Comparison of ENCODE assay signal across 8 mouse cellular contexts in genomic region chr7:35214442-35215222, GRCm38 (mm10). TPM values are rescaled to one million over a fixed set of nuclear protein-coding genes. Genes with fewer than 3 reads are reported as not detected.
DNase-seq lines count a peak whose midpoint lies in the region; ATAC-seq and TF ChIP-seq lines count a peak whose summit lies in the region.

No protein-coding gene starts in this region.

- peaks cover 4% of the 10 kb centered on the region; the same call in 1 of the 2 replicates for H3K4me1 ChIP-seq in kidney, adult 2 months (ENCODE audit: control insufficient read depth, insufficient read depth, low read length)
- no peaks in the 10 kb centered on the region for H3K4me1 ChIP-seq in embryonic fibroblast, embryonic 13.5 days (ENCODE audit: control insufficient read depth, insufficient read depth, low read length)
- peaks cover 7% of the 10 kb centered on the region for H3K4me1 ChIP-seq in neural tube, embryonic 14.5 days (ENCODE audit: control insufficient read depth, insufficient read depth, low read length)

- H3K9me3 ChIP-seq in neural tube, embryonic 14.5 days (ENCODE audit: control insufficient read depth, low read length), result no peaks in the 10 kb centered on the region

- no peaks in the 10 kb centered on the region for H3K27me3 ChIP-seq in kidney, adult 2 months (replicated peaks; ENCODE audit: control insufficient read depth, insufficient read depth, low read length)
- H3K27me3 ChIP-seq in neural tube, embryonic 14.5 days (ENCODE audit: control insufficient read depth, insufficient read depth, low read length), result no peaks in the 10 kb centered on the region

- 7% methylated on average over 79 of the region's 79 CpGs for WGBS in kidney, adult 2 months
- WGBS in neural tube, embryonic 14.5 days, result 0% methylated on average over 31 of the region's 79 CpGs

- H3K27ac ChIP-seq in kidney, adult 2 months (ENCODE audit: insufficient read depth, low read depth, low read length), result no peak overlapping the region
- H3K27ac ChIP-seq in embryonic fibroblast, embryonic 13.5 days (ENCODE audit: insufficient read depth, low read length), result no peak overlapping the region
- H3K27ac ChIP-seq in neural tube, embryonic 14.5 days (ENCODE audit: low read depth, low read length), result peak overlapping the region; percentile 87

- DNase-seq in kidney, adult 2 months, result no peak
- no peak for DNase-seq in kidney, adult 9 months
- DNase-seq in adrenal gland, postnatal 25 days, result peak; percentile 40
- DNase-seq in kidney, postnatal 10 days, result peak; percentile 46
- no peak for DNase-seq in layer of hippocampus, postnatal 14 days (ENCODE audit: low spot score in 2 of 2)
- no peak for DNase-seq in T-cell, adult 2 months (ENCODE audit: low spot score)

- H3K36me3 ChIP-seq in kidney, adult 2 months (ENCODE audit: control insufficient read depth, insufficient read depth, low read length), result no peaks in the 10 kb centered on the region
- H3K36me3 ChIP-seq in neural tube, embryonic 14.5 days (ENCODE audit: control insufficient read depth, insufficient read depth, low read length), result peaks cover 14% of the 10 kb centered on the region

- peak overlapping the region; percentile 75 for H3K4me2 ChIP-seq in neural tube, embryonic 14.5 days (ENCODE audit: low read depth, low read length)

- H3K9ac ChIP-seq in neural tube, embryonic 14.5 days (replicated peaks; ENCODE audit: low read depth, low read length), result peak overlapping the region; percentile 96

- peak; percentile 70 for ATAC-seq in neural tube, embryonic 14.5 days (ENCODE audit: low read depth)

- TF ChIP-seq POLR2A in kidney, adult 2 months (IDR thresholded peaks at IDR 0.05; ENCODE audit: low read depth, low read length), result no peak
- TF ChIP-seq POLR2A in embryonic fibroblast, embryonic 13.5 days (IDR thresholded peaks at IDR 0.05; ENCODE audit: low read depth, low read length), result no peak

- peak overlapping the region; percentile 44 for H3K4me3 ChIP-seq in kidney, adult 2 months (ENCODE audit: insufficient read depth, low read depth, low read length)
- peak overlapping the region; percentile 27 for H3K4me3 ChIP-seq in embryonic fibroblast, embryonic 13.5 days (ENCODE audit: insufficient read depth, low read length)
- peak overlapping the region; percentile 86 for H3K4me3 ChIP-seq in neural tube, embryonic 14.5 days (ENCODE audit: low read depth, low read length)

- no peak for TF ChIP-seq CTCF in kidney, adult 2 months (conservative IDR thresholded peaks at IDR 0.05; ENCODE audit: insufficient read depth, insufficient read length, low read depth, low read length)
- no peak for TF ChIP-seq CTCF in embryonic fibroblast, embryonic 13.5 days (IDR thresholded peaks at IDR 0.05; ENCODE audit: borderline replicate concordance, insufficient read depth, low read length)

RNA-seq across cellular contexts. Expression of gene Lrp3, which starts 0.7 kb away (rescaled TPM):
- polyA plus RNA-seq in kidney, adult 2 months (2012; rRNA removed), result 19.7 and 22.6 TPM in 2 replicates
- total RNA-seq in adrenal gland, postnatal 25 days (2021), result 15.7 and 20.2 TPM in 2 replicates
- 3.8 and 6.4 TPM in 2 replicates for polyA plus RNA-seq in embryonic fibroblast, embryonic 13.5 days (2011; ENCODE audit: insufficient read length, low read depth, missing spikeins)
- polyA plus RNA-seq in neural tube, embryonic 14.5 days (2014; fragmentation: Nextera tagmentation; extraction: Ambion mirVana), result 27.7 and 33.0 TPM in 2 replicates
- total RNA-seq in layer of hippocampus, postnatal 14 days (2021), result 10 to 100 TPM; 75.0 to 75.7 TPM

RNA-seq across cellular contexts. Expression of gene Slc7a10, which starts 28.4 kb away (rescaled TPM):
- polyA plus RNA-seq in kidney, adult 2 months (2012; rRNA removed), result 2.5 and 7.0 TPM in 2 replicates
- total RNA-seq in adrenal gland, postnatal 25 days (2021), result 2.8 and 3.0 TPM in 2 replicates
- not detected in 2 replicates for polyA plus RNA-seq in embryonic fibroblast, embryonic 13.5 days (2011; ENCODE audit: insufficient read length, low read depth, missing spikeins)
- polyA plus RNA-seq in neural tube, embryonic 14.5 days (2014; fragmentation: Nextera tagmentation; extraction: Ambion mirVana), result 14.0 and 20.2 TPM in 2 replicates
- 10 to 100 TPM; 54.5 to 63.4 TPM for total RNA-seq in layer of hippocampus, postnatal 14 days (2021)

Comparison
In these comparisons a context has a peak if more than half of its experiments do, and no peak if none do; other contexts are left out.
1. DNase-seq: peak in adrenal gland, postnatal 25 days (single experiment) and kidney, postnatal 10 days (single experiment); none in kidney, adult 2 months (single experiment), kidney, adult 9 months (single experiment), layer of hippocampus, postnatal 14 days (0 of 2) and T-cell, adult 2 months (single experiment).
2. H3K4me3 ChIP-seq: peak in every context shown above with its lines; median percentile 86 in neural tube, embryonic 14.5 days; 44 in kidney, adult 2 months; 27 in embryonic fibroblast, embryonic 13.5 days.